Mouse (Mus musculus): ENCODE results near the gene Hcn1. TPM values are rescaled to one million over a fixed set of nuclear protein-coding genes. Genes with fewer than 3 reads are reported as not detected.

Hcn1 gene
- total RNA-seq, 2 experiments from 2014 or later = not detected

DNA sequence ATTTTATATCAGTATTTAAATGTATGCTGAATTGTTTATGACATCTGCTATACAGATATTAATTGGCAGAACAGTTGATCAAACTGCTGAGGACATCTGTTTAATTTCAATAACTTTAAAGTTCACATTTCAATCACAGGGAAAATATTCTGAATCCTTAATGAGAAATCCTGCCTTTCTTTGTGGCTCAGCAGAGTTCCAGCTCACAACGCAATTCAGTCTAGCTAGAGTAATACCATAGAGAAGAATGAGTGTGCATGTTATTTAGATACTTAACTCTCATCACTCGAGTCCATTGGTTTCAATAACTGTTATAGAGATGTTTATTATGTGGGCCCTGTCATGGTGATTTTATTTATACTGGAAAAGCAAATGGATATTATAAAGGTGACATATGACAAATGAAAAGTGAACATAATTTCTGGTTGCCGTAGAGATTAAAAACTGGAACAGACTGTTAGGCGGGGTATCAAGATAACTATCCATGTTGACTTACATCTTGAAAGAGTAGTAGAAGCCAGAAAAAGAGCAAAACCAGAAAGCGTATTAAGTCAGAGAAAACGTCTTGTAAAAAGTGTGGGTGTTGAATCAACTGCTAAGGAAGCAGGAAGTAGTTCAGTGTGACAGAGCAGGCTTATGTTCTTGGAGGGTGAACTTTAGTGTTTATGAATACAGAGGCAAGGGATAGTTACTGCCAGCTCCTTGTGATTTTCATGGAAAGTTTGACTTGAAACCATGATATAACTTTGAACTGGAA, 250.0 kb downstream of the Hcn1 start:
- peak; percentile 56 for ATAC-seq (replicated peaks; ENCODE audit: poor library complexity)

GRCm38 (mm10) chr13:117852711-117853051, 250.6 kb downstream of the Hcn1 start:
- ATAC-seq (replicated peaks; ENCODE audit: poor library complexity) = peak; percentile 88

DNA sequence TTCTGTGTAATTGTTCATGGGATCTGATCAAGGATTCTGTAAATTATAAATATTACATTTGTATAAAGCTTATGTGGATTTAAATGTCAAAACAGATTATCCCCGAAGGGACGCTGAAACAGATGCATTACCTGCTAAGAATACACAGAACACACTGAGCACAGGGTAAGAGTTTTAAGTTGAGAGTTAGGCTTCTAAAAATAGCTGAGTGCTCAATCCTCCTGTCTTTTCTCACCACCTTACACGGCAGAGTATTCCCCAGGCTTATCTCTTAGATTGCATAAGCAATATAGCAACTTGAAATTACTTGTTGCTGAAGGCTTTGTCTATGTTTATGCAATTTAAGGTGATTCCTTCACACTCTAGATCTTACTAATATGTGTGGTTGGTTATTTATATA, 256.3 kb downstream of the Hcn1 start:
- ATAC-seq (replicated peaks; ENCODE audit: poor library complexity) = no peak

GRCm38 (mm10) chr13:117877787-117878186, 275.7 kb downstream of the Hcn1 start:
- peak; percentile 96 for ATAC-seq (replicated peaks; ENCODE audit: poor library complexity)

- ATAC-seq (replicated peaks; ENCODE audit: poor library complexity) = no peak
Observed at GRCm38 (mm10) chr13:117880471-117881225, 278.5 kb downstream of the Hcn1 start.

DNA sequence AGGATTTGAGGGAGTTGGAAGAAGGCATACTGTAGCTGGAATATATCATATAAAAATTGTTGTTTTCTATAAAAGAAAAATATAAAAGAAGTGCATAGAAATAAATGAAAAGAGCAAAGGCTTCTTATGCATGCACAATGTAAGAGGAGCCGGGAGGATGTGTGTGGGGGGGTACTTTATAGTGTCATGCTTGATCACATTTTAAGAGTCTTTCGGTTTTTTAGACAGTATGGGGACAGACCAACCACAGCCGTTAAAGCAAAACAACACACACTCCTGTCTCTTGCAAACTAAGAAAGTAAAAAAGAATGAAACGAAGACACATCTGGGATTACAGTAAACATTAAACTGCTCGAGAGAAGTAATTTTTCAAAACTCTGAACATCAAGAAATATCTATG, 290.0 kb downstream of the Hcn1 start:
- no peak for ATAC-seq (replicated peaks; ENCODE audit: poor library complexity)

DNA sequence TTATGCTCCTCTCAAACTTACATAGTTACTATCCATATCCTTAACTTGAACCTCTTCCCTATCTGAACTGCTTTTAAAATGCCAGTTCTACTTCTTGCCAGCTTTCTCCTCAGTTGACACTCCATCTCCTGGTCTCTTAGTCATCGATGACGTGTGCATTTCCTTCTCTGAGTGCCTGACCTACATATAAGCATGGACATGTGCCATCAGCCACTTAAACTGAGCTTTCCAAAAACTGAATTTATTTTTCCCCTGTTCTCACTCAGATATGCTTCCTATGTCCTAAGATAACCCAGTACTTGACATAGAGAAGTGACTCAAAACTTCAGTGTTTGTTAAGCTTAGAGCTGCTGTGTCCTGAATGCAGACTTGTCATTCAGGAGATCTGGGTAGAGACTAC, 295.9 kb downstream of the Hcn1 start:
- no peak for ATAC-seq (replicated peaks; ENCODE audit: poor library complexity)

DNA sequence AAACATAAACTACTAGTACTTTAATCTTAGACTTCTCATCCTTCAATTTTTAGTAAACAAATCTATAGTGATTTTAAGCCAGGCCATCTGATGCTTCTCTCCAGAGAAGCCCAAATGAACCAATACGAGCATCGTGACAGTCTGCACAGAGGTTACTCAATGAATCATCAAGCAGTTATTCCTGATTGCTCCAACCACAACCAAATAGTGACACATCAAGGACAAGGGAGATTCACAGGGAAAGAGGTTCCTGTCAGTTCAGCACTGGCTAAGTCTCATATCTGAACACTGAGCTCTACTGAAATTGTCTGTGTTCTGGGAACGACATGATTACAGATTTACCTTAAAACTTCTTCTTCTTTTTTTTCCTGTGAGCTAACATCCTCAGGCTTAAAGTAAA, 305.7 kb downstream of the Hcn1 start:
- ATAC-seq (replicated peaks; ENCODE audit: poor library complexity) = no peak

DNA sequence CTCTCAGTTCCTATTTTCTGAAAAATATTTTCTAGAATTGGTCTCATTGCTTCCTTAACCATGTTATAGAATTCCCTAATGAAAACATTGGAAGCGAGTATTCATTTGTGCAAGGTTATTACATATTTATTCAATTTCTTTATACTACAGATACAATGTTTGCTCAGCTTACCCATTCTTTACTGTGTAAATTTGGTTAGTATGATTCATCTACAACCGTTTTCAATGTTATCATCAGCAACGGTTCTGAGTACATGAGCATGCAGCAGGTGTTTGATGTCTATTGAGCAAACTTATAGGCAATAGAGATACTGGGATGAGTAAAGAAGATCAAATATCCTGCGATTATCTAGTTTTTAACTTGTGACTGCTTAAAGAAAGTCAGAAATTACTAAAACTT, 327.6 kb downstream of the Hcn1 start:
- no peak for ATAC-seq (replicated peaks; ENCODE audit: poor library complexity)

DNA sequence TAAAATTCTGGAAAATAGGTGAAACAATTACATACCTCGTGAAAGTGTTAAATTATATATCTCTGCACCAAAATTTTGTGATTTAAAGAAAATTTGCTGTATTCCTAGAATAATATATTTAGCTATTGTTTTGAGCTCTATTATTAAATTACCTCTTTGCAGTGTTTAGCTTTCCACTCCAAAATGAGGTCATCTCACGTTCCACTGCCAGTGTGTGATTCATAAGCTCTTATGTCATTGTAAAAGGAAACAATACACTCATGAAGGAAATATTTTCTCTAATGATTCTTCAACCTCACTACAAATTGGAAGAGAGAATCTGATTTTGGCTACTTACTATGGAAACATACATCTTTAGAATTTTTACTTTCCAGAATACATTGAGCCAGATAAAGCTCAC, 329.6 kb downstream of the Hcn1 start:
- no peak for ATAC-seq (replicated peaks; ENCODE audit: poor library complexity)

DNA sequence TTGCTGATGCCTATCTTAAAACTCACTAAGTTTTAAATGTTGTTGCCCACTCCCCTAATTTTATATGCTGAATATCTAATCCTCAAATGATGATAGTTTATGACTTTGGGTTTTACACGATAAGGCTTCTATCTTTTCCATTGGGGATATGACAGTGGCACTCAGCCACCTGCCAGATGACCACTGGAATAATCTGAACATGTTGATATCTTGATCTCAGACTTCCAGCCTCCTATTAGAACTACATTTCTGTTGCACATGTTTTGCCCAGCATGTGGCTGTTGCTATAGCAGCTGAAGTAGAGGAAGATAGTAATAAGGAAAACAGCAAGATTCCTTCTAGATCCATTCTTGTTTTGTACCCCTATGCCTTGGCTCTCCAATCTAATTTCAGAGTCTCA, 336.6 kb downstream of the Hcn1 start:
- no peak for ATAC-seq (replicated peaks; ENCODE audit: poor library complexity)

DNA sequence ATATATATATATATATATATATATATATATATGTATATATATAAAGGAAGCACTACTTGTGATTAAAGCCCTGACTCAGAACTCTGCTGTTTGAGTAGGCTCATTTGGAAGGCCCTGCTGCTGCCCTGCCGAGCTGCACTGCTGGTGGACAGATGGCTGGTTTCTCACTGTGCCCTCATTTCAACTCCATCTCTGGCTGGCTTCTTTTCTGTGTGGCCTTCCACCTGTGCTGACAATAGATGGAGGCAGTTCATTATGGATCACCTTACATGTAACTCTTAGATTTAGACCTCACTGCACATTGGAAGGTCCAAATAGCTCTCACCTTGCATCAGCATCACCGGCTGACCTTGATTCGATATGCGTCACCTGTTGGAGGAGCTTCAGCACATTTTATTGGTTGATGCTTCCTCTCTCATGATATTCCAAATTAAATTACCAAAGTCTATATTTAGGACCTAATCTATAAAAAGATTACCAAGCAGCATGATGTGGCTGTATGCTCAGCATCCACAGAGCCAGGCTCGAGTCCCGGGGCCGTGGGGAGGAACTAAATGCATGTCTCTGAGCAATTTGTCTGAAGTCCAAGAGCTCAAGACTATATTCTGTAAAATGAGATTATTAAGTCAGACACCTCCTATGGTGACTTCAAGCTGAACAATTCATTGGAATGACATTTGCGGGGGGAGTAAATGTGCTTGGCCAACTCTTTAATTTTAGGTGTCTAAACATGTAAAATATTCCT, 338.6 kb downstream of the Hcn1 start:
- no peak for ATAC-seq (replicated peaks; ENCODE audit: poor library complexity)

- no peak for ATAC-seq (replicated peaks; ENCODE audit: poor library complexity)
Observed at GRCm38 (mm10) chr13:117946843-117947242, 344.7 kb downstream of the Hcn1 start.

DNA sequence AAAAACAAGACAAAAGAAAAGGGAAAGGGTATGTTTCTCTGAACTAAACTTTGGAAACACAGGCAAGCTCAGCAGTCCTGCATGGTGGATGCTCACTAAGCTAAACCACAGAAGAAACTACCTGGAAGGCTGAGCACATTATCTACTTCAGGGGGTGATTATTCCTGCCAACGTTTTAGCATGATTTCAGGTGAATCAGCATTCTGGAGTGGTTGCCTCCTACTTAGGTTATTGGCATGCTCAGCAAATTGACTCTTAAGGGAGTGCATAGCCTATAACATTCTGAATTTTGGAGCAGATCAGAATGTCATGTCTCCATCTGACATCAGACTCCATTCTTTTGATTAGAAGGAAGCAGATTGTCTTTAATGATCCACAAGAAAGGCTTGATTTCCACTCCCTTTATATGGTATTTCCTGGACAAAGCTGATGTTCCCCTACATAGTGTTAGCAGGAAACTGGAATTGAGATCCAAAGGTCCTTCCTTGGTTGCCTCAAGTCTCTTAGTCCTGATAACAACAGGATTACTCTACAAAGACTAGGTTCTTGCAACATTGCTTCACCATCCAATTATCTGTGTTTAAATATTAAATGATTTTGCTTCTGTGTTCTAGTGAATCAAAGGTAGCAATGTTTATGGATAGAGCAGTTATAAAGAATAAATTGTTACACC, 345.7 kb downstream of the Hcn1 start:
- no peak for ATAC-seq (replicated peaks; ENCODE audit: poor library complexity)

DNA sequence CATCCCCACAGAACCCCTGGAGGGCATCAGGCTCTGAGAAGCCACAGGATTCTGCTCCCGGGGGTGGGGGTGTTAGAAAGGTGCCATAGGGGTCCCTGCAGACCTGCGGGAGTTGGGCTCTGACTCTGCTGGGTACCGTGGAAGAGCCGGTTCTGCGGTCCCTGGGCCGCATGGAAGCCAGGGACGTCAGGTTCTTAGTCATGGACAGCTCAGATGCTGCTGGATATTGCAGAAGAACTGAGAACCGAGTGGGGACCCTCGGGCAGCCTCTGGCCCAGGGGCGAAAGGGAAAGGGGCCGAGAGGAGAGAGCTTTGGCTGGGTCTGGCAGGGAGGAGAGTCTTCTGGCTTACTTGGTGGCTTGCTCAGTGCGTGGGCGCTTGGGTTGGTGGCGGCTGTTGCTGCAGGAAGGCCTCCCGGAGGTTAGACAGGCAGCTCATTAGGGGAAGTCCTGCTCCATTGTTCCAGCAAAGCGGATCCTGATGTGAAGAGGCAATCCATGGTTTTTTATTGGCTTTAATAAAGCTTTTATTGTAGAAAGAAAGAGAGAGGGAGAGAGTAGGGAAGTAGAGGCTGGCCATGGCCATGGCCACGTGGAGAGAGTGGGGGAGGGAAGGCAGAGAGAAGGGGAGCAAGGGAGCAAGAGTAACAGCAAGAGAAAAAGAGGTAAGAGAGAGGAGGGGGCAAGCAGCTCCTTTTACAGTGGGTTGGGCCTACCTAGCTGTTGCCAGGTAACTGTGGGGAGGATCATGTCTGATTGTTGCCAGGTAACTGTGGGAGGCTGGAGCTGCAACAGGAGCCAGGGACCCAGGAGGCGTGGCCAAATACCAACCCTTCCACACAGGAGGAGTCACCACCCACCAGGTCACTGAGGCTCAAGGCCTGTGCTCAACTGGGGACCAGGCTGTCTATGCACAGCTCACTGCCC, 356.6 kb downstream of the Hcn1 start:
- 0 out of 2 replicates have a peak, but pooled peaks have one; percentile 11 for ATAC-seq (replicated peaks; ENCODE audit: poor library complexity)

DNA sequence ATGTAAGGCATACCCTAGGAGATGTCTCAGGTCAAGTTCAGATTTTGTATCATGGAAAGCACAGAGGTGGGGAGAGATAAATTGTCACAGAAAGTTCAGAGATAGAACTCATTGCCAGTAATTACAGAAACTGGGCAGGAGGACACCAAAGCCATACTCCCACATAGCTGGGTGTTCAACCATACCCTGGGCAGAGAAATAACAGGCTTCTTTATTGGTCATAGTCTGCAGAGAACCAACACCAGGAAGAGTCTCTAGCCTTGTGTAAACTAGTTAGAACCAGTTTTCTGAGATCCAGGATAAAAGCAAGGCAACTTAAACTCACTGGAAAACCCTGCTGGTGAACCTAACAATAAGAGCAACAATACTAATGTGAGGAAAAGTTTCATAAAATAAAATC, 362.5 kb downstream of the Hcn1 start:
- no peak for ATAC-seq (replicated peaks; ENCODE audit: poor library complexity)

- ATAC-seq (replicated peaks; ENCODE audit: poor library complexity) = no peak
Observed at GRCm38 (mm10) chr13:117975382-117975781, 373.3 kb downstream of the Hcn1 start.

DNA sequence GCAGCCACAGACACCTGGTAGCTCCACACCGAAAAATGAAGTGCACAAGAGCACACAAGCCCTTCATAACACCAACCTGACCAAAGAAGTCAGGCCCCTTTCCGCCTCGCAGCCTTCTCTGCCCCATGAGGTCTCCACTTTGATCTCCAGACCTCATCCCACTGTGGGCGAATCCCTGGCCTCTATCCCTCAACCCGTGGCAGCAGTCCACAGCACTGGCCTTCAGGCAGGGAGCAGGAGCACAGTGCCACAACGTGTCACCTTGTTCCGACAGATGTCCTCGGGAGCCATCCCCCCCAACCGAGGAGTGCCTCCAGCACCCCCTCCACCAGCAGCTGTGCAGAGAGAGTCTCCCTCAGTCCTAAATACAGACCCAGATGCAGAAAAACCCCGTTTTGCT, 373.7 kb downstream of the Hcn1 start:
- no peak for ATAC-seq (replicated peaks; ENCODE audit: poor library complexity)

DNA sequence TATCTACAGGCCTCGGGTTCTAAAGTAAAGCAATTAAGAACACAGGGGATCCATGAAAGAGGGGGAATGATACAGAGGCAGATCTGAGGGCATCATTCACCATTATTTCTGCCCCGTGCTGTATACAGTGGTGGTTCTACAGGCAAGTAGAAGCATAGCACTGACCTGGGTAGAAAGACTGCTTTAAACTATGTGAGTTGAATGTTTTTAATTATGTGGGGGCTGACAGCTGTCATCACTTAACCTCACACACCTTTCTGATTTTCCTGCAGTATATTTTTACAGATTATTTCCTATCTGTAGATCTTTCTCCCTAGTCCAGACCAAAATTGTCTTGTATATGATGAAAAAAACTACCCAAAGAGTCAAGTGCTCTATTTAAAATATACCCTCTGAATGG, 382.2 kb downstream of the Hcn1 start:
- no peak for ATAC-seq (replicated peaks; ENCODE audit: poor library complexity)

- no peak for ATAC-seq (replicated peaks; ENCODE audit: poor library complexity)
Observed at GRCm38 (mm10) chr13:117999767-118000488, 397.8 kb downstream of the Hcn1 start.
